Mouse (Mus musculus): ENCODE results near the gene Cux2. TPM values are rescaled to one million over a fixed set of nuclear protein-coding genes. Genes with fewer than 3 reads are reported as not detected.

Cux2 gene
- total and polyA plus RNA-seq, 2 experiments from 2014 or later = 16.7 to 44.0 TPM

DNA sequence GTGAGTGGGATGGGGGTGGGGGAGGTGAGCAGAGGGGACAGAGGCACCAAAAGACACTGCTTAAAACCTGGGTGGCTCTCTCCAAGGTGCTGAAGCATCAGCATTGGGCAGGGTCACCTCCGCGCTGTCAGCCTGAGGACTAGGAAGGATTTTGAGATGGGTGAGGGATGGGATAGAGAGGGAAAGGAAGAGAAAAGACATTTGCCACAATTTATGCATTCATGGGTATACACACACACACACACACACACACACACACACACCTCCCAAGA is 123.4 kb downstream of the Cux2 start:
- H3K4me1 ChIP-seq (ENCODE audit: insufficient read depth) = peaks cover 23% of the 10 kb centered on the region
- no peak overlapping the region for H3K9ac ChIP-seq
- TF ChIP-seq CTCF (IDR thresholded peaks at IDR 0.05; ENCODE audit: low read depth) = no peak
- H3K4me2 ChIP-seq (ENCODE audit: low read depth) = no peak overlapping the region
- H3K27me3 ChIP-seq (ENCODE audit: insufficient read depth, low read length) = peaks cover 4% of the 10 kb centered on the region; the same call in 1 of the 2 replicates
- no peak overlapping the region for H3K27ac ChIP-seq (ENCODE audit: low read depth, low read length)
- no peaks in the 10 kb centered on the region for H3K36me3 ChIP-seq (ENCODE audit: insufficient read depth)
- H3K9me3 ChIP-seq (ENCODE audit: low read length) = no peaks in the 10 kb centered on the region
- H3K4me3 ChIP-seq (ENCODE audit: low read depth, low read length) = no peak overlapping the region
- ATAC-seq = no peak
- no peak for DNase-seq
- 38% methylated on average over 2 of the region's 2 CpGs for WGBS

DNA sequence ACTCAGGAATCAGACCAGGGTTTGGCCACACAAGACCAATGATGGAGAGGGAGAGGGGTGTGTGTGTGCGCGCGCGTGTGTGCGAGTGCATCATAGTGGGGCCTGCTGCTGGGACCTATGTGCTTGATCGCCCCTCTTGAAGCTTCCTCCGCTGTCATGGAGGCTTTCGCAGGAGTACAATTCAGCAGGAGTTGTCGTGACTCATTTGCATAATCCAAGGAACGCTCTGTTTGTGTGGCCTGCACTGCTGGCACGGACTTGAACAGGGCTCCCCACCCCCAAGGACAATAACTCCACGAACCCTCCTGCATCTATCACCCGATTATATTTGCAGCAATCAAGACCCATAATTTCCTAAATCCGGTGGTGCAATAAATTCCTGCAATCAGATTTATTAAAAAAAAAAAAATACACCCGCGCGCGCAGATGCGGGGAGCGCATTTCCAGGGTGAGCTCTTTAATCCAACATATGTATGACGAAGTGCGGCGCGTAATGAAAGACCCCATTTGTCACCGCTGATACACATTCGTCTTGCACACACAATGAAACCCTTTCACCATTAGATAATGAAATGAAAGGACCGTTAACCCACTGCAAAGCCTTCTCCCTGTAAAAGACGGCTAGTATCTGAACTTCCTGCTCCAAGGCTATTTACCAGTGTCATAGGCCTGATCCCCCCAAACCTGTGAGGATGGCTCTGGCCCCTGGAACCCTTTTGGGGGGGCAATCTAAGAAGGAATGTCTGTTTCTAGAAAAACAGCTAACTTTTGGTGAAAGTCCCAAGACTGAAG is 124.0 kb downstream of the Cux2 start:
- peaks cover 23% of the 10 kb centered on the region for H3K4me1 ChIP-seq (ENCODE audit: insufficient read depth)
- peak overlapping the region; percentile 44 for H3K4me2 ChIP-seq (ENCODE audit: low read depth)
- H3K9me3 ChIP-seq (ENCODE audit: low read length) = no peaks in the 10 kb centered on the region
- no peak for TF ChIP-seq CTCF (IDR thresholded peaks at IDR 0.05; ENCODE audit: low read depth)
- peak; percentile 38 for DNase-seq
- no peaks in the 10 kb centered on the region for H3K36me3 ChIP-seq (ENCODE audit: insufficient read depth)
- H3K27me3 ChIP-seq (ENCODE audit: insufficient read depth, low read length) = peaks cover 4% of the 10 kb centered on the region; the same call in 1 of the 2 replicates
- H3K27ac ChIP-seq (ENCODE audit: low read depth, low read length) = peak overlapping the region; percentile 57
- peak; percentile 14; the same call in 1 of the 2 replicates for ATAC-seq
- 0 out of 2 replicates have a peak overlapping the region, but pooled peaks have one; percentile 22 for H3K9ac ChIP-seq
- peak overlapping the region; percentile 16 for H3K4me3 ChIP-seq (ENCODE audit: low read depth, low read length)
- 9% methylated on average over 28 of the region's 28 CpGs for WGBS

DNA sequence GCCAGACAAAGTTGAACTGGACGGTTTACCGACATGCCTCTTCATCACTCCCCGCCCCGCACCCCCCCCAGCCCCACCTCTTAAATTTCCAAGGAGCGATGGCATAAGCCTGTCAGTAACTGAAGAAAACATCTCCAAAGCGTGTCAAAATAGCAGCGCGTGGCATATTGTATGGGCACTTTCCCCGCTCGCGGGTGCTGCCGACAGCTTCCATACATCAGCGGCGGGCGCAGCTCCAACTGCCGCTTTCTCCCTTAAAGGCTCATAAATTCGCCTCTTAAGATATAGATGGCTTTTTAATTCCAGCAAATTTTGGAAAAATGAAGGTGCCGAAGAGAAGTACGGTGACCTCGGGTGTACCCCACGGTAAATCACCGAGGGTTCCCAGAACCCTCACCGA is 124.6 kb downstream of the Cux2 start:
- WGBS = 7% methylated on average over 23 of the region's 23 CpGs
- DNase-seq = peak; percentile 81
- H3K27ac ChIP-seq (ENCODE audit: low read depth, low read length) = peak overlapping the region; percentile 57

DNA sequence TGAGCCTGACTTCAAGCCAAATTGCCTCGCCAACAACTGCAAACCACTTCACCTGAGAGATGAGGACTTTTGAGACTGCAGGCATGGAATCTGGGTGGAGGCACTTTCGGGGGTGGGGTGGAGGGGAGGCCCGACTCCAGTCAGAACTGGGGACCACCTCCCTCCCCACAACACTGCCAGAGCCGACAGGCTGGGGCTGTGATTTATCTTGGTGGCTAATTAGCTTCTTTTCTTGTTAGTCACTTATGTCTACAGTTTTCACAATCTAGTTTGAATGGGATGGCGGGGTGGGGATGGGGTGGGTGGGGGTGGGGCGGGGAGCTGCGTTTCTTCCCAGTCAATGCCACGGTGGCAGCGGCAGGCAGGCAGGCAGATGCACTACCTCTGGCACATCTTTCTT is 125.5 kb downstream of the Cux2 start:
- H3K4me1 ChIP-seq (ENCODE audit: insufficient read depth) = peaks cover 23% of the 10 kb centered on the region
- no peak for DNase-seq

More for the DNA sequence above, 124.6 kb downstream of the Cux2 start:
- Histone ChIP-seq H3K9me3 (ENCODE audit: low read length) (no peaks in the 10 kb centered on the region), H3K4me2 (ENCODE audit: low read depth) (peak overlapping the region; percentile 44), H3K36me3 (ENCODE audit: insufficient read depth) (no peaks in the 10 kb centered on the region), H3K27me3 (ENCODE audit: insufficient read depth, low read length) (peaks cover 4% of the 10 kb centered on the region; the same call in 1 of the 2 replicates), H3K9ac (0 out of 2 replicates have a peak overlapping the region, but pooled peaks have one; percentile 22), H3K4me1 (ENCODE audit: insufficient read depth) (peaks cover 23% of the 10 kb centered on the region), H3K4me3 (ENCODE audit: low read depth, low read length) (peak overlapping the region; percentile 16)
- ATAC-seq = peak; percentile 17; the same call in 1 of the 2 replicates
- TF ChIP-seq CTCF (IDR thresholded peaks at IDR 0.05; ENCODE audit: low read depth) = no peak

DNA sequence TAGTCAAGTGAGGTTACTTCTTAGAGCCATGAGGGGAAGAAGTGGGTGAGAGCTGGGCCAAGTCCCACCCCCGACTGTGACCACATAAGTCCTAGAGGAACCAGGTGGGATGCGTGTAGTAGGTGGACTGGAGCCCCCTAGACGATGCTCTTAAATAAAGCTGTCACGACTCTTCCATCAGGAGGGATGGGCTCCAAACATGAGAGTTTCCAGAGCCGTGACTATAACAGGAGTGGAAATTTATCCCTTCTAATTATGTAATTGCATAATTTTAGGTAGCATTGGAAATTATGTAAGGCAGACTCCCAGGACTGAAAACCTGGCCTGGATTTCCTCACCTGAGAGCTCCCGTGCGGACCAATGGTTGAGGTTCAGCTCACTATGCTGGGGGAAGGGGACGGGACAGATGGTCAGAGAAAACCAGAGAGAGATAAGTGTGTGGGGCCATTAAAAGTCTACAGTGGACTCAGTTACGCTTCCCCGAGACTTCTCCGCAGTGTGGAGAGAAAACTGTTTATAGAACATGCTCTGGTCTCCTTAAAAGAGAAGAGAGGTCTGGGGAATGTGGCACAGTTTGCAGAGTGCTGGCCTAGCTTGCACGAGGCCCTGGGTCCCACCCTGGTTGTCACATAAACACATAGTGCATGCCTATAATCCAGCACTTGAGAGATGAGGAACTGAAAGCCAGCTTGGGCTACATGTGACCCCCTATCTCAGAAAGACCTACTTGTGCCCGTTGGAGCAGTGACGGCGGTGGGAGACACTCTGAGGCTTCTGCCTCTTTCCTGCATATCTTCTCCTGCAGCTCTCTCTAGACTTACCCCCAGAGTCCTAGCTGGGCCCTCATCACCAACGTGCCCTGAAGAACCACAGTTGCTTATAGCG is 126.7 kb downstream of the Cux2 start:
- 81% methylated on average over 17 of the region's 17 CpGs for WGBS
- Histone ChIP-seq H3K9ac (no peak overlapping the region), H3K27ac (ENCODE audit: low read depth, low read length) (no peak overlapping the region), H3K27me3 (ENCODE audit: insufficient read depth, low read length) (peaks cover 4% of the 10 kb centered on the region; the same call in 1 of the 2 replicates), H3K4me3 (ENCODE audit: low read depth, low read length) (no peak overlapping the region), H3K4me2 (ENCODE audit: low read depth) (no peak overlapping the region), H3K36me3 (ENCODE audit: insufficient read depth) (no peaks in the 10 kb centered on the region), H3K4me1 (ENCODE audit: insufficient read depth) (peaks cover 18% of the 10 kb centered on the region), H3K9me3 (ENCODE audit: low read length) (no peaks in the 10 kb centered on the region)
- ATAC-seq (no peak), DNase-seq (no peak)
- TF ChIP-seq CTCF (IDR thresholded peaks at IDR 0.05; ENCODE audit: low read depth) = no peak

More for the DNA sequence above, 125.5 kb downstream of the Cux2 start:
- Histone ChIP-seq H3K27ac (ENCODE audit: low read depth, low read length) (peak overlapping the region; percentile 45; the same call in 1 of the 2 replicates), H3K9ac (no peak overlapping the region), H3K4me3 (ENCODE audit: low read depth, low read length) (no peak overlapping the region), H3K36me3 (ENCODE audit: insufficient read depth) (no peaks in the 10 kb centered on the region), H3K27me3 (ENCODE audit: insufficient read depth, low read length) (peaks cover 4% of the 10 kb centered on the region; the same call in 1 of the 2 replicates), H3K9me3 (ENCODE audit: low read length) (no peaks in the 10 kb centered on the region), H3K4me2 (ENCODE audit: low read depth) (peak overlapping the region; percentile 44; the same call in 1 of the 2 replicates)
- no peak for TF ChIP-seq CTCF (IDR thresholded peaks at IDR 0.05; ENCODE audit: low read depth)
- ATAC-seq = peak; percentile 46
- WGBS = 17% methylated on average over 9 of the region's 9 CpGs

DNA sequence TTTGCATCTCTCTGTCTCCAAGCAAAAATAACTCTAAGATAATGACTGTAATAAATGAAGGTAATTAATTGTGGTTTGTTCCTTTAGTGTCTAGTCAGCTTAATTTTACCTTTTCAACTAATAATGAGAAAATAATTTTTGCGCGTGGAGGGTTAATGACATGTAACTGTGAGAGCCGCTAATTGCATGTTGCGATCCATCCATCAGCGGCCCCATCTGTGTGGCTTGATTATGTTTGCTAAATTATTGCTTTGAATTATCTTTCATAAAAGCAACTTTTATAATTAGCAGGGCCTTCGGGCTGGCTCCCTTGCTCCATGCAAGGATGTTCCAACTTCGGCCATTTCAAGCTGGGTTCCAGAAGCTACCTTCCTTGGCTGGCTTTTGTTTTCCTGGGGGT is 130.7 kb downstream of the Cux2 start:
- no peak for TF ChIP-seq CTCF (IDR thresholded peaks at IDR 0.05; ENCODE audit: low read depth)
- no peaks in the 10 kb centered on the region for H3K9me3 ChIP-seq (ENCODE audit: low read length)
- no peak overlapping the region for H3K4me2 ChIP-seq (ENCODE audit: low read depth)
- WGBS = 29% methylated on average over 7 of the region's 7 CpGs
- H3K36me3 ChIP-seq (ENCODE audit: insufficient read depth) = no peaks in the 10 kb centered on the region
- H3K9ac ChIP-seq = no peak overlapping the region
- no peak overlapping the region for H3K4me3 ChIP-seq (ENCODE audit: low read depth, low read length)
- ATAC-seq = no peak
- H3K27ac ChIP-seq (ENCODE audit: low read depth, low read length) = no peak overlapping the region
- no peaks in the 10 kb centered on the region; the same call in 1 of the 2 replicates for H3K27me3 ChIP-seq (ENCODE audit: insufficient read depth, low read length)
- no peaks in the 10 kb centered on the region for H3K4me1 ChIP-seq (ENCODE audit: insufficient read depth)
- DNase-seq = no peak

Data from forebrain, postnatal 0 days (tissue).